Mouse (Mus musculus): ENCODE measurements around the gene Xrcc3.
A peak's percentile ranks its signal among the peaks of the same experiment; 100 is the strongest.

DNA sequence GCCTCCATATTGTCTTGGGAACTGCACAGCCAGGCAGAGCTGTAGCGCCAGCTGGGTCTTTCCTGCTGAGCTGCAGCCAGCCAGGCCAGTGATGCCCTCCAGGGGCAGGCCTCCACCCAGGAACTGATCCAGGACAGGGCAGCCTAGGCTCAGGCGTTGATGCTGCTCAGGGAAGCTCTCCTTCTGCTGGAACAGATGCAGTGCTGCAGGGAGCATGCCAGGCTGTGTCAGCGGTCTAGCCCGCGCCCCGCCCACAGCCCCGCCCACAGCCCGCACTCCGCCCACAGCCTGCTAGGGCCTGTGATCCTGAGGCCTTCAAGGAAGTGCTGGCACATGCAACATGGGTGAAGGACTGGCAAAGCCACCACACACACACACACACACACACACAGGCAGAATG, 3.9 kb downstream of the Xrcc3 start:
- TF ChIP-seq CTCF (IDR thresholded peaks at IDR 0.05; ENCODE audit: low read depth) (peak; percentile 44), EP300 (IDR thresholded peaks at IDR 0.05; ENCODE audit: low read depth) (no peak)

Data from liver, postnatal 0 days (tissue).